Mouse (Mus musculus) lung, embryonic 15.5 days (tissue): ENCODE data around the gene Rimkla. TPM values are rescaled to one million over a fixed set of nuclear protein-coding genes. Genes with fewer than 3 reads are reported as not detected.
A peak's percentile ranks its signal among the peaks of the same experiment; 100 is the strongest.
"Not testable (repeated sequence)": the region's sequence is repeated elsewhere in the genome, so short reads cannot be mapped to it uniquely, and the experiment has no call there.

ENCODE experiments used
- ATAC-seq: fragments of 200-750 bp; cut with Nextera tagmentation; 2 replicates; pipeline ENCODE4 v1.8.0; 2017; ENCODE audit warnings: moderate number of reproducible peaks, borderline replicate concordance; ENCODE audit not compliant: low FRiP score, low TSS enrichment; ENCODE audit errors: extremely low read depth
- H3K27ac ChIP-seq: fragments of 300-500 bp; sonication (generic); 2 replicates; pipeline ENCODE4 v1.5.1; 2015; ENCODE audit warnings: moderate library complexity, mild to moderate bottlenecking, inconsistent platforms
- H3K27me3 ChIP-seq: fragments of 300-500 bp; sonication (generic); 2 replicates; pipeline ENCODE4 v1.6.1; 2015; ENCODE audit warnings: inconsistent platforms
- H3K36me3 ChIP-seq: fragments of 300-500 bp; sonication (generic); 2 replicates; pipeline ENCODE4 v1.6.1; 2015; ENCODE audit warnings: inconsistent platforms
- H3K4me1 ChIP-seq: fragments of 300-500 bp; sonication (generic); 2 replicates; pipeline ENCODE4 v1.6.1; 2015; ENCODE audit warnings: inconsistent platforms
- H3K4me2 ChIP-seq: fragments of 300-500 bp; sonication (generic); 2 replicates; pipeline ENCODE4 v1.6.1; 2015; ENCODE audit warnings: inconsistent platforms, mild to moderate bottlenecking, moderate library complexity
- H3K4me3 ChIP-seq: fragments of 300-500 bp; sonication (generic); 2 replicates; pipeline ENCODE4 v1.5.1; 2015; ENCODE audit warnings: mild to moderate bottlenecking, inconsistent platforms
- H3K9ac ChIP-seq: fragments of 300-500 bp; sonication (generic); 2 replicates; pipeline ENCODE4 v1.6.1; 2015; ENCODE audit warnings: inconsistent platforms
- H3K9me3 ChIP-seq: fragments of 300-500 bp; sonication (generic); 2 replicates; pipeline ENCODE4 v1.6.1; 2016; ENCODE audit warnings: inconsistent platforms
- WGBS: fragments of 180-500 bp; shearing (Covaris S2); methylation state at CpG from one replicate; pipeline ENCODE4 v1.1.7; 2015; 5-methylcytosine and 5-hydroxymethylcytosine counted together
- polyA plus RNA-seq: library from polyadenylated mRNA; unstranded; fragments of >200 nt; fragmentation: Nextera tagmentation; extraction: Ambion mirVana; gene quantifications from 2 replicates; pipeline ENCODE4 v1.2.1, GENCODE M21; 2015

Rimkla gene
- 1.0 and 1.2 TPM in 2 replicates for polyA plus RNA-seq

GRCm38 (mm10) chr4:119492291-119492932 lies at the start of gene Rimkla:
Gene Rimkla (minus strand): TSS chr4:119492628.
- peak; percentile 81 for ATAC-seq
- no peaks in the 10 kb centered on the region for H3K9me3 ChIP-seq
- peaks cover 4% of the 10 kb centered on the region; the same call in 1 of the 2 replicates for H3K4me1 ChIP-seq
- H3K36me3 ChIP-seq: no peaks in the 10 kb centered on the region
- H3K27ac ChIP-seq: no peak within 1 kb of the TSS
- H3K27me3 ChIP-seq: peaks cover 45% of the 10 kb centered on the region
- peak within 1 kb of the TSS; percentile 53 for H3K4me3 ChIP-seq
- under 1% methylated on average over 72 of the region's 77 CpGs for WGBS
- peak within 1 kb of the TSS; percentile 25; the same call in 1 of the 2 replicates for H3K9ac ChIP-seq
- peak within 1 kb of the TSS; percentile 92 for H3K4me2 ChIP-seq

GRCm38 (mm10) chr4:119540533-119540890 lies 48.1 kb upstream of the Rimkla start:
- ATAC-seq: no peak
- peak overlapping the region; percentile 76 for H3K4me2 ChIP-seq
- H3K27ac ChIP-seq: peak overlapping the region; percentile 97
- no peaks in the 10 kb centered on the region for H3K36me3 ChIP-seq
- peaks cover 20% of the 10 kb centered on the region for H3K4me1 ChIP-seq
- WGBS: 2% methylated on average over 10 of the region's 10 CpGs
- H3K9ac ChIP-seq: peak overlapping the region; percentile 93
- H3K27me3 ChIP-seq: no peaks in the 10 kb centered on the region
- H3K4me3 ChIP-seq: peak overlapping the region; percentile 89
- no peaks in the 10 kb centered on the region for H3K9me3 ChIP-seq

GRCm38 (mm10) chr4:119539836-119540532 lies 47.6 kb upstream of the Rimkla start:
- Histone ChIP-seq H3K4me2 (peak overlapping the region; percentile 76), H3K36me3 (no peaks in the 10 kb centered on the region), H3K9me3 (no peaks in the 10 kb centered on the region), H3K4me1 (peaks cover 21% of the 10 kb centered on the region), H3K4me3 (peak overlapping the region; percentile 89), H3K27ac (peak overlapping the region; percentile 97), H3K27me3 (no peaks in the 10 kb centered on the region), H3K9ac (peak overlapping the region; percentile 93)
- peak; percentile 86 for ATAC-seq
- WGBS: under 1% methylated on average over 61 of the region's 76 CpGs

GRCm38 (mm10) chr4:119539031-119539824 lies 46.8 kb upstream of the Rimkla start, which contains the start of gene Frg2f1:
Gene Frg2f1 (minus strand): TSS chr4:119539529.
- ATAC-seq: peak; percentile 93
- Histone ChIP-seq H3K9ac (peak within 1 kb of the TSS; percentile 93), H3K27ac (peak within 1 kb of the TSS; percentile 97), H3K4me2 (peak within 1 kb of the TSS; percentile 76), H3K9me3 (no peaks in the 10 kb centered on the region), H3K36me3 (no peaks in the 10 kb centered on the region), H3K4me1 (peaks cover 21% of the 10 kb centered on the region), H3K27me3 (no peaks in the 10 kb centered on the region), H3K4me3 (peak within 1 kb of the TSS; percentile 89)
- WGBS: under 1% methylated on average over 57 of the region's 85 CpGs

- Histone ChIP-seq H3K36me3 (no peaks in the 10 kb centered on the region), H3K9ac (no peak overlapping the region), H3K4me1 (peaks cover 21% of the 10 kb centered on the region), H3K27ac (no peak overlapping the region), H3K4me3 (no peak overlapping the region), H3K4me2 (no peak overlapping the region), H3K9me3 (no peaks in the 10 kb centered on the region), H3K27me3 (no peaks in the 10 kb centered on the region)
- ATAC-seq: no peak
- WGBS: 79% methylated on average over 4 of the region's 4 CpGs
Measured at GRCm38 (mm10) chr4:119537436-119537835, 45.0 kb upstream of the Rimkla start.

- H3K36me3 ChIP-seq, H3K9ac ChIP-seq, H3K9me3 ChIP-seq, H3K27me3 ChIP-seq, H3K27ac ChIP-seq, H3K4me2 ChIP-seq, ATAC-seq, H3K4me3 ChIP-seq: not testable (repeated sequence)
- peaks cover 19% of the 10 kb centered on the region for H3K4me1 ChIP-seq
- WGBS: 78% methylated on average over 4 of the region's 4 CpGs
Measured at GRCm38 (mm10) chr4:119536615-119537014, 44.2 kb upstream of the Rimkla start, which contains the start of gene Foxj3. Gene Foxj3 (plus strand): TSS chr4:119537004.

GRCm38 (mm10) chr4:119535103-119535502 lies 42.7 kb upstream of the Rimkla start:
- no peak overlapping the region for H3K9ac ChIP-seq
- 18% methylated on average over 4 of the region's 4 CpGs for WGBS
- no peak overlapping the region for H3K4me3 ChIP-seq
- ATAC-seq: no peak
- H3K4me2 ChIP-seq: no peak overlapping the region
- no peaks in the 10 kb centered on the region for H3K9me3 ChIP-seq
- no peaks in the 10 kb centered on the region for H3K36me3 ChIP-seq
- peaks cover 8% of the 10 kb centered on the region; the same call in 1 of the 2 replicates for H3K4me1 ChIP-seq
- H3K27me3 ChIP-seq: no peaks in the 10 kb centered on the region
- no peak overlapping the region for H3K27ac ChIP-seq

- WGBS: 67% methylated on average over 2 of the region's 2 CpGs
- H3K27ac ChIP-seq: no peak overlapping the region
- no peaks in the 10 kb centered on the region for H3K9me3 ChIP-seq
- ATAC-seq: no peak
- H3K4me1 ChIP-seq: peaks cover 4% of the 10 kb centered on the region; the same call in 1 of the 2 replicates
- no peaks in the 10 kb centered on the region for H3K27me3 ChIP-seq
- no peak overlapping the region for H3K4me2 ChIP-seq
- no peak overlapping the region for H3K9ac ChIP-seq
- H3K36me3 ChIP-seq: no peaks in the 10 kb centered on the region
- no peak overlapping the region for H3K4me3 ChIP-seq
Measured at GRCm38 (mm10) chr4:119531813-119532212, 39.4 kb upstream of the Rimkla start.

- no peak for ATAC-seq
- no peak overlapping the region for H3K9ac ChIP-seq
Measured at GRCm38 (mm10) chr4:119526329-119526845, 34.0 kb upstream of the Rimkla start.

GRCm38 (mm10) chr4:119524466-119524865 lies 32.0 kb upstream of the Rimkla start:
- no peak overlapping the region for H3K9ac ChIP-seq
- H3K4me1 ChIP-seq: no peaks in the 10 kb centered on the region
- H3K27ac ChIP-seq: no peak overlapping the region
- no peaks in the 10 kb centered on the region for H3K27me3 ChIP-seq
- H3K4me2 ChIP-seq: no peak overlapping the region
- no peak overlapping the region for H3K4me3 ChIP-seq
- no peaks in the 10 kb centered on the region for H3K36me3 ChIP-seq
- WGBS: 79% methylated on average over 2 of the region's 2 CpGs
- H3K9me3 ChIP-seq: no peaks in the 10 kb centered on the region
- ATAC-seq: no peak

More at GRCm38 (mm10) chr4:119526329-119526845, 34.0 kb upstream of the Rimkla start:
- no peaks in the 10 kb centered on the region for H3K4me1 ChIP-seq
- no peaks in the 10 kb centered on the region for H3K9me3 ChIP-seq
- H3K36me3 ChIP-seq: no peaks in the 10 kb centered on the region
- no peak overlapping the region for H3K27ac ChIP-seq
- H3K4me3 ChIP-seq: no peak overlapping the region
- H3K4me2 ChIP-seq: no peak overlapping the region
- no peaks in the 10 kb centered on the region for H3K27me3 ChIP-seq

- H3K36me3 ChIP-seq: no peaks in the 10 kb centered on the region
- ATAC-seq: no peak
- H3K27ac ChIP-seq: no peak overlapping the region
- WGBS: 77% methylated on average over 1 of the region's 1 CpGs
- H3K4me3 ChIP-seq: no peak overlapping the region
- H3K9me3 ChIP-seq: no peaks in the 10 kb centered on the region
- no peak overlapping the region for H3K9ac ChIP-seq
- no peaks in the 10 kb centered on the region for H3K27me3 ChIP-seq
- no peak overlapping the region for H3K4me2 ChIP-seq
- no peaks in the 10 kb centered on the region for H3K4me1 ChIP-seq
Measured at GRCm38 (mm10) chr4:119524010-119524409, 31.6 kb upstream of the Rimkla start.
